In genomic region chr13:101914691-101915541, GRCm38 (mm10) we compare ENCODE assay signal across 8 mouse cellular contexts.
A peak's percentile ranks its signal among the peaks of the same experiment; 100 is the strongest.
DNase-seq lines count a peak whose midpoint lies in the region; ATAC-seq and TF ChIP-seq lines count a peak whose summit lies in the region.

No protein-coding gene starts in this region.

- no peak for TF ChIP-seq CTCF in lung, embryonic 14.5 days (IDR thresholded peaks at IDR 0.05; ENCODE audit: low read depth)

- peaks cover 27% of the 10 kb centered on the region; the same call in 1 of the 2 replicates for H3K4me1 ChIP-seq in lung, embryonic 14.5 days (ENCODE audit: insufficient read depth)
- no peaks in the 10 kb centered on the region for H3K4me1 ChIP-seq in neural tube, embryonic 14.5 days (ENCODE audit: control insufficient read depth, insufficient read depth, low read length)

- intact Hi-C loops in heart, postnatal 36 days (cut with DNase I), result loop anchor here (5.0 to 10.0 kb wide), 2 partner anchors 178 to 440 kb away; no protein-coding TSS in a partner anchor

- peak; percentile 84 for ATAC-seq in lung, embryonic 14.5 days (ENCODE audit: insufficient read depth)
- ATAC-seq in neural tube, embryonic 14.5 days (ENCODE audit: low read depth), result peak; percentile 80; the same call in 1 of the 2 replicates

- DNase-seq in adrenal gland, postnatal 14 days, result peak; percentile 23
- no peak for DNase-seq in adrenal gland, adult 8-10 months
- DNase-seq in lung, embryonic 14.5 days, result peak; percentile 89
- DNase-seq in lung, postnatal 25 days (ENCODE audit: low spot score), result no peak
- DNase-seq in heart, postnatal 36 days, result peak; percentile 41 to 45
- no peak for DNase-seq in c-Kit-positive CD71-positive TER-119-positive erythroid progenitor cells, embryonic 14.5 days (ENCODE audit: low spot score)
- no peak for DNase-seq in B cell, adult 2 months

- H3K9ac ChIP-seq in lung, embryonic 14.5 days, result no peak overlapping the region
- H3K9ac ChIP-seq in neural tube, embryonic 14.5 days (replicated peaks; ENCODE audit: low read depth, low read length), result no peak overlapping the region

- no peak overlapping the region for H3K4me2 ChIP-seq in lung, embryonic 14.5 days
- no peak overlapping the region for H3K4me2 ChIP-seq in neural tube, embryonic 14.5 days (ENCODE audit: low read depth, low read length)

- 9% methylated on average over 5 of the region's 5 CpGs for WGBS in lung, embryonic 14.5 days
- 39% methylated on average over 5 of the region's 5 CpGs for whole genome bisulfite sequencing in neural tube, embryonic 14.5 days

- H3K4me3 ChIP-seq in lung, embryonic 14.5 days (ENCODE audit: low read depth, low read length), result no peak overlapping the region
- no peak overlapping the region for H3K4me3 ChIP-seq in neural tube, embryonic 14.5 days (ENCODE audit: low read depth, low read length)

- H3K36me3 ChIP-seq in lung, embryonic 14.5 days (ENCODE audit: insufficient read depth), result no peaks in the 10 kb centered on the region
- no peaks in the 10 kb centered on the region for H3K36me3 ChIP-seq in neural tube, embryonic 14.5 days (ENCODE audit: control insufficient read depth, insufficient read depth, low read length)

- H3K27me3 ChIP-seq in lung, embryonic 14.5 days (ENCODE audit: insufficient read depth, low read length), result no peaks in the 10 kb centered on the region
- no peaks in the 10 kb centered on the region for H3K27me3 ChIP-seq in neural tube, embryonic 14.5 days (ENCODE audit: control insufficient read depth, insufficient read depth, low read length)

- peak overlapping the region; percentile 64; the same call in 1 of the 2 replicates for H3K27ac ChIP-seq in lung, embryonic 14.5 days (ENCODE audit: low read depth)
- H3K27ac ChIP-seq in neural tube, embryonic 14.5 days (ENCODE audit: low read depth, low read length), result peak overlapping the region; percentile 34; the same call in 1 of the 2 replicates

- no peaks in the 10 kb centered on the region for H3K9me3 ChIP-seq in lung, embryonic 14.5 days (ENCODE audit: low read depth, low read length)
- H3K9me3 ChIP-seq in neural tube, embryonic 14.5 days (ENCODE audit: control insufficient read depth, low read length), result no peaks in the 10 kb centered on the region

Comparison
In these comparisons a context has a peak if more than half of its experiments do, and no peak if none do; other contexts are left out.
1. DNase-seq: peak in adrenal gland, postnatal 14 days (single experiment), lung, embryonic 14.5 days (single experiment) and heart, postnatal 36 days (2 of 2); none in adrenal gland, adult 8-10 months (single experiment), lung, postnatal 25 days (single experiment), c-Kit-positive CD71-positive TER-119-positive erythroid progenitor cells, embryonic 14.5 days (single experiment) and B cell, adult 2 months (0 of 2).